Mouse (Mus musculus) yolk sac, embryonic 10.5 days (tissue): Measurements from ENCODE around the gene Akap6.

Experiments
- DNase-seq: peaks from one replicate; pipeline ENCODE4 v3.0.0-alpha.2; 2017; ENCODE audit warnings: low spot score

Gene Akap6

DNA sequence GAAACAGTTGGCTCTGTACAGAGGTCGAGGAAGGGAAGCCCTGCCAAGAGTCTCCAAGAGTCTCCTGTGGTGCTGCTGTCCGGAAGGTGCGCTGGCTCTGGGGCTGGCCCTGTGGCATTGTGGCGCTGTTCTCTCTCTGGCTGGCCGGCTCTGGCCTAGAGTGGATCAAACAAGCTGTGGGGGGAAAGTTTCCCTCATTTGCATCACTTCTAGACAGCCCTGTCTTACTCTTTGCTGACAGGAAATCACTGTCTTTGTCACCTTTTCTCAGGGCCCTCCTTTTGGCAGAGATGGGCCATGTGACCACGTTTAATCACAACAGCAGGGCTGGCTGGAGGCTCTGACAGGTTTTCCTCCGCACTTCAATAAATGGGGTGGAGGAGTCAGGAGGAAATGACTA, 333.6 kb downstream of the Akap6 start:
- DNase-seq = peak; percentile 7

GRCm38 (mm10) chr12:53033404-53033913, 334.3 kb downstream of the Akap6 start:
- DNase-seq = peak; percentile 3

DNA sequence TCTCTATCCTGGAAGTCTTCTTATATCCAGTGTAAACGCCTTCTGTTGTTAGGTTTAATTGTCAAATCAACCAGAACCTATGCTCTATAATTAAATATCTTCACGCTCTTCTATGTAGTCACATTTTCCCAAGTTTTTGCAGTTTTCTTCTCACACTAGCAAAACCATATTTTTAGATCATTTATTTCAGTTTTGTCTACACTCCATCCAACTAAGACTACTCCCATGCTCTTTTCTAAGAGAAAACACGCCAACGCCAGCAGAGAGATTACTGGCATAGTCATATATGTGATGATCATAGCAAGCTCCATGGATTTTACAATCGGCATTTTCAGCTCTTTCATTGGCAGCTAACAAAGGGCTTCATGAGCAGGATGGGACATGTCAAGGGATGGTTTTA, 341.5 kb downstream of the Akap6 start:
- no peak for DNase-seq

DNA sequence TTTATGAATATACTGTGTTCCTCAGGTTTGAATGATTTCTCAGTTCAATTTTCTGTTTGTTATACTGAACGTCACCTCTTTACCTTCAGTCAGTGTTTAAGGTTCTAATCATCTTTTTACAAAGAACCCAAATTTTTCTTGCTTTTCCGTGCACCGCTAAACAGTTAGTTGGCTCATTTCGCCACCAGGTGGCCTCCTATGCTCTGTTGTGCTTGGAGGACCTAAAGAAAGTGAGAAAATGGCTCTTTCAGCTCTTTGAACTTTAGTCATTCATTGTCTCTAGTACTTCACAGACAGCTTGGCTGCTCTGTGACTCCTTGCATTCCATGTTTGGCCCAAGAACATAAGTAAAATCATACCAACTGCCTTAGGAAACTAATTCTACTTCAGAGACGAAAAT, 343.6 kb downstream of the Akap6 start:
- DNase-seq = no peak

- DNase-seq = no peak
Observed at GRCm38 (mm10) chr12:53057606-53058005, 358.4 kb downstream of the Akap6 start.

GRCm38 (mm10) chr12:53060903-53061302, 361.7 kb downstream of the Akap6 start:
- DNase-seq = no peak

- no peak for DNase-seq
Observed at GRCm38 (mm10) chr12:53061466-53062124, 362.4 kb downstream of the Akap6 start.

- no peak for DNase-seq
Observed at GRCm38 (mm10) chr12:53063003-53063402, 363.8 kb downstream of the Akap6 start.

DNA sequence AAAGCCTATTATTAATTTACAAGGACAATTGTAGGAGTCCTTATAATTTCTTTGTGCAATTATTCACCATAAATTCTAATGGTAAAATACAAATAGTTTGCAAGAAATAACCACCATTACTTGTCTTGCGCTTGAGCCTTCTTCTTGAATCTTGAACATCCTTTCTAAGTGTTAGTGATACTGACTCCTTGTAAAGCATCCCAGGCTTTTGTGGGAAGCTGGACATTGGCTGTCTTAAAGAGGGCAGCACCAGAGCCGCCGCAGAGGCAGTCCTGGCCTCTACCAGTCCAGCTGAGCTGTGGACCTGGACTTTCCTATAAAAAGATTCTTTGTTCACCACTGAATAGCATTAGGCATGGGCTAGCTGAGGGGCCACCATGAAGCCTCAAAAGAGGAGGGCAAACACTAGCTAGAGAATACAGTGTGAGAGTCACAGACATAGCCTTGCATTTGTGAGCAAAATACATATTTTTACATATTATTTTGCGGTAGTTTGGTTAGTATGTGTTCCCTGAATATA, 365.1 kb downstream of the Akap6 start:
- no peak for DNase-seq

DNA sequence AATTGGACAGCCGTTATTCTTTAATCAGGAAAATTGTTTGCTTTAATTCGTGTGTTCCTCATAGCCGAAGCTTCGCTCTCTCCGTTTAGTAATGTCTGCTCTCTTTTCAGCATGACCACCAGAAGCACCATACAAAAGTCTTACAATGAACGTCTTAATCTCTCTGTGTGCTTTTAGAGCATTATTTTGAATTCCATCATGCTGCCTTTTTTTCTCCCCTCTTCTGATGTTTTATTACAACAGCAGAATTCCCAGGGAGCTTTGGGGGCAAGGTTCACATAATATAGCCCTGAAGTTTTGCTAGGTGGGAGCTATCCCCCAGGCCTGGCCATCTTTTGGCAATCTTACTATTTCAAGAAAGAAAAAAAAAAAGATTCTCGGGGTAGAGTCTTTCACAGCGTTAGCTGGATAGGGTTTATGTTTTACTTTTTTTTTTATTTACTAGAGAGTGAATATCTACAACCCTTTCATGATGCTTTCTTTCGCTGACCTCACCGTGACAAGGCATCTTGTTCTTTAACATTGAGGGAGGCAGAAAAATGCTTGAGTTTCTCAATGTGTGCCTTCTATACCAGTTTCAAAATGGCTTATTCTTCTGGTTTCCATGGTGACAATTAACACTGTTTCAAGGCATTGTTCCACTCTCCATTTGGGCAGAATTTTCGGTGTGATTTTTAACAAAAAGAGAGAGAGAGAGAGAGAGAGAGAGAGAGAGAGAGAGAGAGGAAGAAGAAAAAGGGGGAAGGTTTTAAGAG, 366.0 kb downstream of the Akap6 start:
- DNase-seq = no peak

GRCm38 (mm10) chr12:53066321-53066720, 367.1 kb downstream of the Akap6 start:
- no peak for DNase-seq

- DNase-seq = no peak
Observed at GRCm38 (mm10) chr12:53070907-53071306, 371.7 kb downstream of the Akap6 start.

GRCm38 (mm10) chr12:53076595-53077400, 377.6 kb downstream of the Akap6 start:
- no peak for DNase-seq

DNA sequence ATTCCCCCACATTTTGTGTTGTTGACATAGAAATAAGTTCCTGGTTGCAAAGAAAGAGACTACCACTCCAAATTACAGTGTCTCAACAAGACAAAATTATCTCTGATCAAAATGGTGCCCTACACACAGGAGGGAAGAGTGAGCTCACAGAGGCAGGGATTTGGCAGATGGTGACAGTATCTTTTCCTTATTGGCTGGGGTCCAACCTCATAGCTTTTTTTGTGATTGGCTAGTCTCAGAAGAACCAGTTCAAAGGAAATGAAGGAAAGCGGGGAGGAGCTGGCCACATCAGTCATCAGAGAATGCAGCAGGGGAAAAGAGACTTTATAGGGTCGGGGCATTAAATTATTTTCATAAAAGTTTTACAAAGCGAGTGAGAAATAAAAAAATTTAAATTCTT, 386.6 kb downstream of the Akap6 start:
- DNase-seq = no peak

GRCm38 (mm10) chr12:53112276-53112675, 413.1 kb downstream of the Akap6 start:
- no peak for DNase-seq

GRCm38 (mm10) chr12:53119352-53119751, 420.2 kb downstream of the Akap6 start:
- DNase-seq = no peak

GRCm38 (mm10) chr12:53124131-53124530, 424.9 kb downstream of the Akap6 start:
- no peak for DNase-seq

GRCm38 (mm10) chr12:53124696-53125095, 425.5 kb downstream of the Akap6 start:
- no peak for DNase-seq

- no peak for DNase-seq
Observed at GRCm38 (mm10) chr12:53125286-53125685, 426.1 kb downstream of the Akap6 start.

GRCm38 (mm10) chr12:53134196-53134595, 435.0 kb downstream of the Akap6 start:
- no peak for DNase-seq

DNA sequence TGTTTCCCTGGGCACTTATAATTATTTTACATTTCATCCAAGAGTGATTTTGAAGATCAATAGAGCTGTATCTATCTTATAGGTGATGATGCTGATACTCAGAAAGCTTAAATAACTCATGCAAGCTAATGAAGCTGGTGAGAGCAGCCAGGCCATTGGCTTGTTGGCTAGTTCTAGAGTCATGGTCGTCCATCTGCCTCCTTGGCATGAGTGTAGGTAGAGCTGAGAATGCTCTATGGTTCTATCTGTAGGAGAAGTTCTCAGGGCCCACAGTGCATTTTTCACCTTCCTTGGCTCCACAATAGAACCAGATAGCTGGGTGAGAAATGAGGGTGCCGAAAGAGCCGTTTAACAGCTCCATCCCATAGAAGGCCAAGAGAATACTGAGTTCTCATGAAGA, 438.1 kb downstream of the Akap6 start:
- DNase-seq = no peak

DNA sequence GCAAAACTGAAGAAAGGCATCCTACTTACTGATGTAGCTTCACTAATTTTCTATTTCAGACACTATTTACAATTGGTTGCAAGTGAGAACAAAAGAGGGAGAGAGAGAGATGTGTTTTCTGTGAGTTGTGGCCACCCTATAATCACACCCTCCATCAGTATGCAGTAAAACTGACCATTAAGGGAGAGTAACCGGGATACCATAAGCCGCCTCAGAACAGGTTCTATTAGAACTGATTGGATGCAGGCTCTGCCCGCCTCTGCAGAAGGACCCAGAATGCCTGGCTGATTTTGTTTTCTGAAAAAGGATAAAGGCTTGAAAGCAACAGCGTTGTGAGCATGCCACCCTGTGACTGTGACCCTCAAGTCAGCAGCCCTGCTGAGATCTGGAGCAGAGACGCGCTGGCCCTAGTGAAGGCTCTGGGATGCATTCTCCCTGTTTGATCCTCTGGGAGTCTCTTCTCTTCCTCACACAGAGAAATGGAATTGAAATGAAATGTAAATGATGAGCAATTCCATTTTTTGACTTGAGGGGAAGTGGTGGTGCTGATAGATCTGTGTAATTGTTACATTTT, 445.0 kb downstream of the Akap6 start:
- no peak for DNase-seq
